Mouse (Mus musculus) CD4-positive helper T cell, adult 2 months (primary cell): Measurements from ENCODE around the gene Irs2.

Experiments used
- DNase-seq: peaks from one replicate; pipeline ENCODE4 v3.0.0-alpha.2; 2012; ENCODE audit warnings: low read depth, missing footprints, low spot score

Irs2 gene

DNA sequence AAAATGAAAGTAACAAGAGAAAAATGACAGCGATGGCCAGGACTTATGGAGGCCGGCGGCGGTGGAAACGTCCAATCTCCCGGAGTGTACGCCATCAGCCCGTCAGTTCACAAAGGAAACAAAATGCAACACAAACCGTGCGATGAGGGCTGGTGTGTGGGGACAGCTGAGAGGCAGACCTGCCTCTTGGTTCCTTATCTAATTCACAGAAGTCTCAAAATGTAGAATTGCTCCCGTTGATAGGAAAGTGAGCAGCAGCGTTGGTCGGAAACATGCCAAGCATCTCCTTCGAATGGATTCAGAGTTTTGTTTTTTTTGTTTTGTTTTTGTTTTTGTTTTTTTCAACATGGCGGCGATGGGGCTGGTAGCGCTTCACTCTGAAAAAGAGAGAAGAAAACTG, 21.6 kb downstream of the Irs2 start:
- no peak for DNase-seq

- no peak for DNase-seq
Measured at GRCm38 (mm10) chr8:10985064-10985463, 23.2 kb downstream of the Irs2 start.

GRCm38 (mm10) chr8:10980876-10981275, 27.4 kb downstream of the Irs2 start:
- no peak for DNase-seq

GRCm38 (mm10) chr8:10979916-10980315, 28.3 kb downstream of the Irs2 start:
- DNase-seq, result no peak

GRCm38 (mm10) chr8:10979196-10979794, 29.0 kb downstream of the Irs2 start:
- no peak for DNase-seq

DNA sequence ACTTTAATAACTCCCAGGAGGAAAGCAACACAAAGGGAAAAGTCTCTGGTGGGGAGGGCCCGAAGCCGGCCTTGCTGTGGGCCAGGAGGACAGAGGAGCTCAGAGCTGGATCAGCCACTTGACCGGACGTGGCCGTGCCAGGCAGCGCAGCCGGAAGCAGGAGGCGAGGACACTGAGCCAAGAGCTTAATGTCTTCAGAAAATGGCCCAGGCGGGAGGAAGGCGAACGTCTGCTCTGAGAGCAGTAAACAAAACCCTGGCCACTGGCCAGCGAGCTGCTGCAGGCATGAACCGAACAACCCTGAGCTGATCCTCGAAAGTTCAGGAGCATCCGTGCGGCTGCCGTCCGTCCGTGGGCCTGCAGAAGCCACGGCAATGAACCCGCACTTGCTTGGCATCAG, 29.9 kb downstream of the Irs2 start:
- no peak for DNase-seq

DNA sequence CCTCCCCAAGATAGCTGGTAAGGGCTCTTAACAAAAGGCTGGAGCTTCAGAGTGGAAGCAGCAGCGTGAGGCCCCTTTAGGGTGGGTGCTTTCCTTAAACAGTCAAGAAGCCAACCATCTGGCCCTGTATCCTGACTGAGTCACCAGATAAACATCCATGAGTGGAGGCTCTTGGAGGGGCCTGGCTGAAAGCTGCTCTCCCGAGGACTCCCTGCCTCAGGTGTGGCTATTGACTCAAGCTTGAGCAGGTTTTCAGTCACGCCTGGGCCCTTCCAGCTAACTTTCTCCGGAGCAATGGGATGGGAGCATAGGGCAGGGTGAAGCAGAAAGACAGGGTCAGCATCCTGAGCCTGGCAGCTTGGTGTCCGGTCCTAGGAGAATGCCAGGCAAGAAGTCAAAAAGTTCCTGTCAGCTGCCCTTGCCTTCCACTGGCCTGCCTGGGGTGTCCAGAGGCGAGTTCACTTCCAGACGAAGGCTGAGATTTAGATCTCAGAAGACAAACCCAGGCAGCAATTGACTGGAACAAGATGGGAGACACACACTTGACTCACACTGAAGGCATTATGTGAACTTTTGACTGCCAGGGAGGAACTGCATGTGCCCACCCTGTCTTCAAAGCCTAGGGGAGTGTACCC, 30.4 kb downstream of the Irs2 start:
- DNase-seq, result no peak

- no peak for DNase-seq
Measured at GRCm38 (mm10) chr8:10974659-10975058, 33.6 kb downstream of the Irs2 start.

DNA sequence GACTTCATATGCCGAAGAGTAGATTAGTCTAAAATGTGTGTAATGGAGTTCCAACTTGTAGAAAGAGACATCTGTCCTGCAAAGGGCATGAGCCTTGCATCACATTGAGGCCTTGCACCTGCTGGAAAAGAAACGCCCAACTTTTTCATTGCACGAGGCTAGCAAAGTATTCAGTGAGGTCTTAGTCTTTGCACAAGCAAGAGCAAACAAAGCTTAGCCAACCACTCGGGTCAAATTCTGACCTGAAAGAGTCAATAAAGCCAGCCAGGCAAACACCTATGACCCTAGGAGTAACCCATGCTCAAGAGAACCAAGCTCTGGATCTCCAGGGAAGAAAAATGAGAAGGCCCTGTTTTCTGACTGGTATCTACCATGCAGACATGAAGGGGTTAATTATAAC, 34.1 kb downstream of the Irs2 start:
- DNase-seq, result no peak

GRCm38 (mm10) chr8:10972851-10973452, 35.3 kb downstream of the Irs2 start:
- no peak for DNase-seq

- no peak for DNase-seq
Measured at GRCm38 (mm10) chr8:10971984-10972383, 36.3 kb downstream of the Irs2 start.

DNA sequence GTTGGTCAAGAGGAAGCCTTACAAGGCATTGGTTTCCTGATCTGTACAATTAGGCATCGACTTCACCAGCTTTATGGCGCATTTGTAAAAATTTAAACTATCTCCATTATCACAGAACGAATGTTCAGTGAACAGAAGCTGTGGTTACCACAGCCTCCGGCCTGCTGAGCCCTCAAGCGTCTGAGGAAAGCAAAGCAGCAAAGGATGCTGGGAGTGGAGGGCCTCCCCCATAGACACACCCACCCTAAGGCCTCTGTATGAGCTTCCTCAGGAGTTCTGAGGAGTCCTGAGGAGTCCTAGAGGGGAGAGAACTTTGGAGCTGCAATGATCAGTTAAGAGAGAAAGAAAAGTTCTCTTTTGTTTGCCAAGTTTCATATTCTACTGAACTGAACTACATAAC, 36.7 kb downstream of the Irs2 start:
- no peak for DNase-seq

DNA sequence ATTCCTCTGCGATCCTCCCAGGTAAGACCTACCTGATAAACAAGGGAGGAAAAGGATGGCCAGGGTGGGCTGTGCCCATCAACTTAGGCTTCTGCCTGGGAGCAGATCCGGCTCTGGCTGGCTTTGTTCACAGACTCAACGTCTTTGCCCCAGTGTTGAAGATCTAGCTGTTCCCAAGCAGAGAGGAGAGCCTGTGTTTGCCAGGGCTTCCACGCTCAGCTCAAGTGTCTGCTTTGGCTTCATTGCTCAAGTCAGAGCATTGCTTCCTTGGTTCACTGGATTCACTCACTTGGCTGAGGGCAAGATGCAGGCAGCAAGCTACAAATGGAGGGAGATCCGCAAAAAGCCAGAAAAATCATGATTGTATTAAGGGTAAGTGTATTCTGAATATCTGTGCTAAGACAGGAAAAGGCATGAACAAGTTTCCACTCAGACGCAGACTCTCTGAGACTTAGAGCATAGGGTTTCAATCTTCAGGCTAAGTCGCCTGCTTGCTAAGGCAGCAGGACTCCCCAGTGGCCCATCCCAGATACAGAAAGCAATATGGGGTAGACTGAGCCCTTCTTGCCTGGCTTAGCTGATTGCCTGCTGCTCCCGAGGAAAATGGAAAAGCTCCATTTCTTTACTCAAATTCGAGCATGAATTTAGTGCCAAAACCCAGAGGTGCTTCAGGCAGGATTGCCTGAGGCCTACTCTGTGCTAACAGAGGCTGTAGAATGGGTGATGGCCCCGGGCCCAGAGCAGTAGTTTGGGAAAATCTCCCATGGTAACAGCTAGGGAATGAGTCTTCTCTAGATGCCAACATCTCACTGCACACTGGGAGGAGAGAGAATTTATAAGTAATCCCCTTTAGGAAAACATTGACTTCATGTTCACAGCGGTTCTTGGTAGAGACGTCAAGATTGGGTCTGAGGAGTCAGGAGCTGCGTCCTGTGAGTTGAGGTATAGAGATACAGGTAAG, 37.5 kb downstream of the Irs2 start:
- DNase-seq, result no peak

GRCm38 (mm10) chr8:10968687-10969086, 39.6 kb downstream of the Irs2 start:
- no peak for DNase-seq

GRCm38 (mm10) chr8:10965401-10966117, 42.7 kb downstream of the Irs2 start:
- DNase-seq, result no peak

GRCm38 (mm10) chr8:10964511-10965099, 43.7 kb downstream of the Irs2 start:
- no peak for DNase-seq

DNA sequence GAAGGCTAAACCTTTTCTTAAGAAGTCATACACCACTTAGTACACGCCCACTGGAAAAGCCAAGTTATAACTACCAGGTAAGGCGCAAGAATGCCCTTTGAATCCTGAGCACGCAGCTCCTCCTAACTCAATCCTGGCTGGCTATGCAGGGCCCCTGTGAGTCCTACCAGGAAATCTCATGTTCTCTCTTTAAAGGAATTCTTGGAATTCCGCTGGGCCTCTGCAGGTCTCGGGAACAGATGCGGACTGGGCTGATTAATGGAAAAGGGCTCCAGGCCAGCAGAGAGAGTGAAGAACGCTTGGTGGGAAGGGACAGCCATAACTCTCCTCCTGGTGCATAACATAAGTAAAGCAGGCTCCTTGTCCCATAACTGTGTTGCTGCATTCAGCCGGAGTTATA, 46.3 kb downstream of the Irs2 start:
- no peak for DNase-seq

GRCm38 (mm10) chr8:10960277-10960819, 47.9 kb downstream of the Irs2 start:
- no peak for DNase-seq

DNA sequence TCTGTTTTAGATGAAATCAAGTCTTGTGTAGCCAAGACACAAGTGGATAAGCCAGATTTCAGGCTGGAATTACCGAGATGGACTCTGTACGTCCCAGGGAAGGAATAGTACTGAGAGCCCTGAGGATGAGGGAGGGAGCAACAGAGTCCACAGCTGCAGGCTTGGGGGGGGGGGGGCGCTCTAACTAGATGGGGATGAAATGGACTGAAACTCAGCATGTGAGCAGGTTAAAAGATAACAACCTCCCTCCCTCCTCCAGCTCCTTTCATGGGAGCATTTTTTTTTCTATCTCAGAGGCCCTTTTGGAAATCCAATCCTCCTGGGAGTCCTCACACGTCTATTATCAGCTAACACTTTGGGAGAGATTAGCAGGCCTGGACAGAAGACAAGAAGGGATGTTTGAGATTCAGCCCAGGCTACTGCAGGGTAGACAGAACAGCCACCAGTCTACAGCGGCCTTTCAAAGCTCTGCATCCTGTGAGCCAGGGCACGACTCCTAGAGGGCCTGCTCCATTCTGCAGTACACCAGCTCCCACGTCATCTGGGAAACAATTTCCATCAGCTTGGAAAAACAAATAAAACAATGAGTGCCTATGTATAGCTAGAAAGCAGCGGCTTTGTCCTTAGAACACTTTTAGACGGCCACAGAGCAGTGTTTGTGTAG, 50.8 kb downstream of the Irs2 start:
- DNase-seq, result no peak

DNA sequence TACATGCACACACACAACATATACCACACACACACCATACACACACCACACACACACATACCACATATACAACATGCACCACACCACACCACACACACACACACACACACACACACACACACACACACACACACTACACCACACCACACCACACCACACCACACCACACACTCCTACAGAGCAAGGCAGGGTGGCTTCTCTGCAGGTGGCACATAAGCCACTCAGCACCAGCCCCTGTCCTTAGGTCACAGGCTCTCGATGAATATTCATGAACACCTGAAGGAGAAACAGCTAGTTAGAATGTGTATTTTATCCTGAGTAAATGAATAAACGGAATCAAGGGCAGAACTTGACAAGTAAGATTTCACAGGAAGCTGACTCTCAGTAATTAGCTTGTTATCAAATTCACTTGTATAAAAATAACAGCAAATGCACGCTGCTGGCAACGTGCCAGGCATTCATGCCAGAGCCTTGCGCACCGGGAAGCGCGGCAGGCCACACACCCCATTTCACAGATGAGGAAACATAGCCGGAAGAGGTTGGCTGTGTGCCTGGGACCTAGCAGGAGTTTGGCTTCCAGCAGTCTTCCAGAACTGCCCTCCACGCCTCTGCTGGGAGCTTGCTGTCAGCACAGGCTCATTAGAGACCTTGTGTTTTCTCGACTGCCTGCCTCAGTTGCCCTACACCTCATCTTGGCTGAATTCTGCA, 54.8 kb downstream of the Irs2 start:
- no peak for DNase-seq
